Mouse (Mus musculus) macrophage (primary cell): ENCODE measurements around the gene Gm21972. TPM values are rescaled to one million over a fixed set of nuclear protein-coding genes. Genes with fewer than 3 reads are reported as not detected.

Experiments used
- H3K27ac ChIP-seq: fragments of 350-480 bp; formaldehyde crosslinking; 2 replicates; pipeline ENCODE4 v1.9.0; 2021
- H3K36me3 ChIP-seq: fragments of 350-480 bp; formaldehyde crosslinking; 2 replicates; pipeline ENCODE4 v1.9.0; 2021; ENCODE audit errors: inconsistent target
- H3K4me3 ChIP-seq: fragments of 350-480 bp; formaldehyde crosslinking; 2 replicates; pipeline ENCODE4 v1.9.0; 2021; ENCODE audit errors: inconsistent target
- H3K79me2 ChIP-seq: fragments of 350-480 bp; formaldehyde crosslinking; 2 replicates; pipeline ENCODE4 v1.9.0; 2021; ENCODE audit errors: inconsistent target
- WGBS: methylation state at CpG from one replicate; pipeline ENCODE4 v1.1.7; 2026; ENCODE audit warnings: inconsistent platforms; ENCODE audit not compliant: missing documents; 5-methylcytosine and 5-hydroxymethylcytosine counted together
- polyA plus RNA-seq: library from polyadenylated mRNA; stranded (reverse); fragments of 250-400 nt; gene quantifications from 3 replicates; pipeline ENCODE4 v1.2.4, GENCODE M21; 2018; ENCODE audit warnings: inconsistent platforms
- total RNA-seq, 78 experiments: library from RNA; depleted of rRNA; stranded (reverse); fragments of 250-400 nt; gene quantifications; 1 replicate in 9 of 78; 2 replicates in 24 of 78; 3 replicates in 43 of 78; 4 replicates in 2 of 78; pipeline ENCODE4 v1.2.4; 2018; ENCODE audit warnings: inconsistent platforms in 56 of 78

Gene Gm21972
- 1 to 10 TPM in 7 of 26 experiments, not detected in 19; 1.0 to 4.0 (median 1.6) TPM for total RNA-seq (2018; cell fraction: chromatin; rRNA removed)
- total RNA-seq (2018; cell fraction: cytosol; rRNA removed) = 1 to 10 TPM in 5 of 26 experiments, under 1 TPM in 8, not detected in 13; 0.24 to 1.6 (median 0.78) TPM
- 1 to 10 TPM in 5 of 26 experiments, not detected in 21; 1.0 to 2.2 (median 1.4) TPM for total RNA-seq (2018; cell fraction: nucleus; rRNA removed)
- 5.7 TPM in 1 of 3 replicates, not detected in the others for polyA plus RNA-seq

DNA sequence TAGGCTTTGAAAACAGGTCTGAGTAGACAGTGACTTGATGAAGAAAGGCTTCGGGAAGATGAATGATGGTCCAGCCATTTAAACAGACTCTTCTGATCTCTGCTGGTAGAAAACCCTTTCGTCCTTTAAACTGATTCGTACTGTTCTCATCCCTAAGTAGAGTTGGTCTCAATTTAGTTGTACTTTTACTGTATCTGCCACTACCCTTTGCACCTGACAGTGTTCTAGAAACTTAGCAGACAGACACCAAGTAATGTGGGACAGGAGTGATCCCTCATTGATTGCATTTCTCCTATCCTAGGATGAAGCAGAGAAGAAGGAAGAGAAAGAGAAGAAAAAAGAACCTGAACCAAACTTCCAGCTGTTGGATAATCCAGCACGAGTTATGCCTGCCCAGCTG, at the start of gene Gm21972:
TSS of gene Gm21972 (plus strand) at position 301 of the 400 bp plus-strand sequence.
- Histone ChIP-seq H3K27ac (no peak within 1 kb of the TSS), H3K36me3 (peaks cover 75% of the 10 kb centered on the region), H3K79me2 (no peaks in the 10 kb centered on the region), H3K4me3 (no peak within 1 kb of the TSS)
- WGBS = 98% methylated on average over 4 of the region's 4 CpGs

DNA sequence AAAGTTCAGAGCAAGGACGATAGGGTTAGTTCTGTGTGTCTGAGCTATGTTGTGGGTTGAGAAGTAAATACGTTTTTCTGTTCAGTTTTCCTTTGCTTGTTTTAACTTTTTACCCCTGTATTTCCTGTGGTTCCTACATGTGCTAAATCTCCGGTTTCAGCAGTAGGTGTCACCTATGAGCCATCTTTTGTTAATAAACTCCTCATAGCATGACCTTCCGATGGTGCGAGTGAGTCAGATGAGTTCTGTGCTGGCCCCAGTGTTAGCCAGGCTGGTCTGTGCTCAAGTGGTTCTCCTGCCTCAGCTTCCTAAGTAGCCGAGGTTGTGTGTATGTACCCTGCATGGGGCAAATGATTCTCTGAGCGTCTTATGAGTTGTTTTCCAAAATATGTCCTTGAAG, 39.0 kb upstream of the Gm21972 start:
- H3K36me3 ChIP-seq = peaks cover 75% of the 10 kb centered on the region
- peaks cover 8% of the 10 kb centered on the region; the same call in 1 of the 2 replicates for H3K79me2 ChIP-seq
- no peak overlapping the region for H3K27ac ChIP-seq
- 88% methylated on average over 7 of the region's 7 CpGs for WGBS
- no peak overlapping the region for H3K4me3 ChIP-seq

DNA sequence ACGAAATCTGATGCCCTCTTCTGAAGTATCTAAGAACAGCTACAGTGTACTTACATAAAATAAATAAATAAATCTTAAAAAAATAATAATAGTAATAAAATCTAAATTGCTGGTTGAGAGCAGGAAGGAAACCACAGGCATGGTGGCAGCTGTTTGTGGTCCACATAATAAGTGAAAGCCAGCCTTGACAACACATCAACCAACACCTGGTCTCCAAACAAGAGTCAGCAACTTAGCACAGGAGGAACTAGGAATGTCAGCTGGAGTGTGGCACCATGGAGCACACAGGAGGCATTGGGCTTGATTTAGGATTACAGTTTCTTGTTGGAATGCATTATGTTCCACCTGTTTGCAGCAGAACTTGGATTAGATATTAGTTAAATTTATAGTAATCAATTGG, 28.4 kb upstream of the Gm21972 start:
- Histone ChIP-seq H3K79me2 (peaks cover 47% of the 10 kb centered on the region), H3K36me3 (peaks cover 25% of the 10 kb centered on the region), H3K27ac (no peak overlapping the region), H3K4me3 (no peak overlapping the region)
- WGBS = 100% methylated on average over 1 of the region's 1 CpGs

DNA sequence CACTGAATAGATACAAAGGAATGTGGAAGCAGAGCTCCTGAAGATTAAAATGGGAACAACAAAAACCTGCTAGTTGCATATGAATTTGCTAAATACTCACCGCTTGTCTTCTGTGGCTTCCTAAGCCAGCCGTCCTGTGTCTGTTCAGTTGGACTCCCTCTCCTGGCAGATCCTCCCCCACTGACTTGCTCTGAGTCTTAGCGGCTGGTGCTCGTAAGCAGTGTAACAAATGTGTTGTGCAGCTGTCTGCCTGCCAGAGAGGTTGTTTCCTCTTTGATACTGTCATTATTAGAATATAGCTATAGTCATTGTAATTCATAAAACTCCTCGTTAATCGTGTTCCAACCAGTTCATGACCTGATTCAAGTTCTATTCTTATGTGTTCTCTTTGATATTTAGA, 21.7 kb upstream of the Gm21972 start, which contains the start of gene Htr2b:
TSS of gene Htr2b (minus strand) at position 192 of the 400 bp plus-strand sequence.
- H3K27ac ChIP-seq = peak within 1 kb of the TSS; percentile 49
- H3K36me3 ChIP-seq = peaks cover 12% of the 10 kb centered on the region
- WGBS = 84% methylated on average over 6 of the region's 6 CpGs

DNA sequence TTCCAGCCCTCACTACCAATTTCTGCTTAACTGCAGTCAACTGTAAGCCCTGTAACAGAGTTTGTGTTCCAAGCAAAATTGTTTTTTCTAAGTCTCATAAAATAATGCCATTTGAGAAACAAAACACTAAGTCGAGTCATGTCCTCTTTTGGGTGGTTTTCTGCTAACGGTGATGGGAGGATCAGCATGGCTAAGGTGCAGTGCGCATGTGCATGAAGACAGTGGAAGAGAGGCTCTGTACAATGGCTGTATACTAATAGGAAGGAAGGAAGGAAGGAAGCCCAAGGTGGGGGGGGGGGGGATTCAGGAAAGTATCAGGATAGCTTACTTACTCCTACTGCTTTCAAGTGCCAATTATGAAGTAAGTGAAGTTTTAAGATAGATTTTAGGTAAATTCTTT, 19.3 kb upstream of the Gm21972 start:
- H3K4me3 ChIP-seq = no peak overlapping the region
- H3K36me3 ChIP-seq = peaks cover 16% of the 10 kb centered on the region; the same call in 1 of the 2 replicates
- peaks cover 47% of the 10 kb centered on the region for H3K79me2 ChIP-seq
- no peak overlapping the region for H3K27ac ChIP-seq
- WGBS = 84% methylated on average over 3 of the region's 3 CpGs

More for the DNA sequence above, 21.7 kb upstream of the Gm21972 start, which contains the start of gene Htr2b:
- Histone ChIP-seq H3K4me3 (no peak within 1 kb of the TSS; the same call in 1 of the 2 replicates), H3K79me2 (peaks cover 69% of the 10 kb centered on the region)

- H3K79me2 ChIP-seq = peaks cover 21% of the 10 kb centered on the region
- 98% methylated on average over 4 of the region's 4 CpGs for WGBS
- H3K36me3 ChIP-seq = peaks cover 21% of the 10 kb centered on the region
- H3K4me3 ChIP-seq = no peak overlapping the region
- peak overlapping the region; percentile 84 for H3K27ac ChIP-seq
Observed at GRCm38 (mm10) chr1:86119549-86119948, 13.9 kb upstream of the Gm21972 start.

GRCm38 (mm10) chr1:86126036-86126435, 7.4 kb upstream of the Gm21972 start:
- peak overlapping the region; percentile 84 for H3K27ac ChIP-seq
- no peaks in the 10 kb centered on the region for H3K79me2 ChIP-seq
- 96% methylated on average over 2 of the region's 2 CpGs for WGBS
- no peak overlapping the region for H3K4me3 ChIP-seq
- peaks cover 37% of the 10 kb centered on the region for H3K36me3 ChIP-seq

- 95% methylated on average over 6 of the region's 6 CpGs for WGBS
- H3K36me3 ChIP-seq = peaks cover 67% of the 10 kb centered on the region
Observed at GRCm38 (mm10) chr1:86135315-86135714, 1.9 kb downstream of the Gm21972 start.

DNA sequence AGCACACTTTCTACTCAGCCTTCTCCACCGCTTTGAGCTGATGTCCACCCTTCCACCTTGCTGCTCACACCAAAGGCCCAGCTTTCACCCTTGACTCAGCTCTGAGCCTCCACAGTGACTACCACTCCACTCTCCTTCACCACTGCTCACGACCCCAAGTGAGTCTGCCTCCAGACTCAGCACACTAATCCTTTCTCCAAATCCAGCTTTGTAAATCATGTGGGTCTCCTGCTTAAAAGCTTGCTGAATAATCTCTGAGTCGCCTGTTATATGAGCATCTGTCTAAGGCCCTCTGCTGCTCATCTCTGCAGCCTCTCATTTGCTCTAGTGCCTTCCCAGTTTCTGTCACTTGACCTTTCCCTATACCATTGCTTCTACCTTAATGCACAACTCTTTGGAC, 7.6 kb downstream of the Gm21972 start:
- peaks cover 24% of the 10 kb centered on the region; the same call in 1 of the 2 replicates for H3K36me3 ChIP-seq
- WGBS = 95% methylated on average over 3 of the region's 3 CpGs
- no peaks in the 10 kb centered on the region for H3K79me2 ChIP-seq

More at GRCm38 (mm10) chr1:86135315-86135714, 1.9 kb downstream of the Gm21972 start:
- Histone ChIP-seq H3K27ac (no peak overlapping the region), H3K79me2 (no peaks in the 10 kb centered on the region), H3K4me3 (no peak overlapping the region)

GRCm38 (mm10) chr1:86143165-86143564, 9.7 kb downstream of the Gm21972 start:
- H3K27ac ChIP-seq = no peak overlapping the region
- WGBS = 78% methylated on average over 4 of the region's 4 CpGs
- H3K4me3 ChIP-seq = no peak overlapping the region
- H3K36me3 ChIP-seq = peaks cover 5% of the 10 kb centered on the region; the same call in 1 of the 2 replicates
- H3K79me2 ChIP-seq = no peaks in the 10 kb centered on the region

More for the DNA sequence above, 7.6 kb downstream of the Gm21972 start:
- Histone ChIP-seq H3K27ac (no peak overlapping the region), H3K4me3 (no peak overlapping the region)

DNA sequence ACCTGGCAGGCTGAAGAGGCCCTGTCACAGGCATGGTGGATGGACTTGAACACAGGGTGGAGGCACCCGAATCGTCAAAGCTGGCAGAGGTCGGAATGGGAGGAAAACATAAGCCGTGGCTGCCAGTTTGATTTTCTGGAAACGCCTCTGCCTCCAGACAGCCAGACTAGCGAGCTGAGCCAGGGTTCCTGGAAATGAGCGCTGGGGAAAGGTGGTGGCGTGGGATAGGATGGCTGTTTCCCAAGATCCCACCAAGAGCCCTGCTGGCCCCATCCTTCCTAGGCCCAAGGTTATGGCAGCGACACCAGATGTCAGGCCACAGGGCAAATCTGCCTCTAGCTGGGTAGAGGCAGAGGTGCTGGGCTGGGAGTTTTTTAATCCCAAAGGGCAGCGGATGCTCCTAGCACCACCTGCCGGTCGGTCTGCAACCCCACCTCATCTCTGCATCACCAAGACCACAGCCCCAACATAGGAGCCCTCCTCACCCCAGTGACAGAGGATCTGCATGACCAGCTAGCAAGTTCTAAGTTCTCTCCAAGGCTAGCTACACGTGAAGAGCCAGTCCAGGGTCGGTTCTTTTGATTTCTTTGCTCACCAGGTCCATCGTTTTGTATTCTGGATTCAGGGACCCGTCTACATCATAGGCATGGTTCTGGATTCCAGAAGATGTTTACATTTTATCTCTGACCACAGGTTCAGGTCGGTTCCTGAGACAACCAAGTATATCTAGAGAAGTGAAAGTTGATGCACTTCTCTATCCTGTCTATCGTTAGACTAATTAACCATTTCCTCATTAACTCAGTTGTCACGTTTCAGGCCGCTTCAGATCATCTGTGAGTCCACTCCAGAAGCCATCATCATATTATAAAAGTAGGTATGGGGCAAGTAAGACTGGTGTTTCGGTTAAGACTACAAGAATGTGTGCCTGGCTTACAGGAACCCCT, 10.8 kb downstream of the Gm21972 start:
- H3K4me3 ChIP-seq = no peak overlapping the region
- no peaks in the 10 kb centered on the region; the same call in 1 of the 2 replicates for H3K36me3 ChIP-seq
- H3K27ac ChIP-seq = no peak overlapping the region
- WGBS = 72% methylated on average over 21 of the region's 21 CpGs
- no peaks in the 10 kb centered on the region for H3K79me2 ChIP-seq

GRCm38 (mm10) chr1:86146293-86146692, 12.9 kb downstream of the Gm21972 start:
- WGBS = 89% methylated on average over 5 of the region's 5 CpGs
- Histone ChIP-seq H3K27ac (no peak overlapping the region), H3K36me3 (no peaks in the 10 kb centered on the region), H3K79me2 (no peaks in the 10 kb centered on the region), H3K4me3 (no peak overlapping the region)

DNA sequence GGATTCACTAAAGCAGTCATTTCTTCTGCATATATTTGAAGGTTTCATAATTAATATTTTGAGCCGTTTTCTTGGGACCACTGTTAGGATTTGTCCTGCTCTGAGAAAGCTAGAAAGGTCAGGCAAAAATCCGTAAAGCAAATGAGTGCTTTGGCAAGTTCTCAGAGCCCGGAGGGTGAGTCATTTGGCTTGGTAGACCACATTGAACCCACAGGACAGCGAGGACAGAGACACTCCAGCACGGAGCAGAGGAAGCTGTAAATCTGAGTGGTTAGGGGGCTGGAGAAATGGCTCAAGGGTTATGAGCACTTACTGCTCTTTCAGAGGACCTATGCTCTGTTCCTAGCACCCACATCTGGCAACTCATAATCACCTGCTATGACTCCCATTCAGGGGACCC, 14.1 kb downstream of the Gm21972 start:
- Histone ChIP-seq H3K36me3 (no peaks in the 10 kb centered on the region), H3K79me2 (no peaks in the 10 kb centered on the region), H3K4me3 (no peak overlapping the region), H3K27ac (no peak overlapping the region)
- WGBS = 16% methylated on average over 5 of the region's 5 CpGs

- Histone ChIP-seq H3K79me2 (no peaks in the 10 kb centered on the region), H3K36me3 (no peaks in the 10 kb centered on the region), H3K4me3 (no peak overlapping the region), H3K27ac (no peak overlapping the region)
- whole genome bisulfite sequencing = 70% methylated on average over 9 of the region's 9 CpGs
Observed at GRCm38 (mm10) chr1:86148161-86148560, 14.7 kb downstream of the Gm21972 start.

DNA sequence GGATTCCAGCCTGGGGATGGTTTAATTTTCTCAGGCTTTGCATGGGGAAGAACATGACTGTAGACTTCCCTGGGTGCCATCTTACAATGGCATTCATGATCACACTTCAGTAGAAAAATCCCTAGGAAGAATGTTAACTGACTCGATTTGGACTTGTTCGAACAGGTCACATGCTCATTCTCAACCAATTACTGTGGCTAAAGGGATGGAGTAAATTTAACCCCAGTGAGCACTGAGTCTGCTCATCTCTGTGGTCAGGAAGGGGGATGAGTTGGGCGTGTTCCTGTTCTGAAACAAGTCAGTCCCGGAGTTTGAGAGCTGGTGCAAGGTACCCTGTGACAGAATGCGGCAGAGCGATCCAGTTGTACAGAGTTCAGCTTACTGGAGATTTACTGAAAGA, 17.5 kb downstream of the Gm21972 start:
- Histone ChIP-seq H3K79me2 (no peaks in the 10 kb centered on the region), H3K36me3 (no peaks in the 10 kb centered on the region), H3K4me3 (no peak overlapping the region), H3K27ac (no peak overlapping the region)
- WGBS = 62% methylated on average over 6 of the region's 6 CpGs
